Mouse (Mus musculus): ENCODE results near the gene Znrf1. TPM values are rescaled to one million over a fixed set of nuclear protein-coding genes. Genes with fewer than 3 reads are reported as not detected.
A peak's percentile ranks its signal among the peaks of the same experiment; 100 is the strongest.

Znrf1 gene
- total and polyA plus RNA-seq, 3 experiments, result 9.3 to 21.2 (median 9.5) TPM

- no peaks in the 10 kb centered on the region for H3K79me2 ChIP-seq (replicated peaks; ENCODE audit: control insufficient read depth, extremely low read depth, insufficient read depth, poor library complexity, severe bottlenecking)
- no peak overlapping the region for H3K4me2 ChIP-seq (ENCODE audit: insufficient read depth, low read depth, poor library complexity, severe bottlenecking)
- no peaks in the 10 kb centered on the region for H3K36me3 ChIP-seq (replicated peaks in 1 of 2; ENCODE audit: control insufficient read depth in 1 of 2, insufficient read depth in 1 of 2, low read length in 1 of 2)
- no peak overlapping the region for H3K9ac ChIP-seq (ENCODE audit: insufficient read depth, low read depth)
- DNase-seq (ENCODE audit: extremely low read depth), result no peak
- in situ Hi-C loops (cut with MboI; ENCODE audit: low pct_ligation_motif_present, low pct_unique_long_range_greater_than_20kb, low sequenced_read_pairs) (loop anchor here (5.0 kb wide), 1 partner anchor 94 kb away; no protein-coding TSS in a partner anchor), dilution Hi-C loops (cut with MboI; ENCODE audit: extremely low pct_ligation_motif_present, extremely low pct_unique_long_range_greater_than_20kb, low sequenced_read_pairs) (no loop called here)
- no peaks in the 10 kb centered on the region for H3K27me3 ChIP-seq (replicated peaks)
- no peaks in the 10 kb centered on the region for H3K9me3 ChIP-seq (replicated peaks; ENCODE audit: low read length)
- no peak overlapping the region for H3K27ac ChIP-seq (ENCODE audit: insufficient read depth, low read depth)
- H3K4me3 ChIP-seq (replicated peaks in 1 of 3; ENCODE audit: low read depth in 2 of 3, low read length in 2 of 3, poor library complexity in 1 of 3), result no peak overlapping the region
- no peak for TF ChIP-seq UBTF (IDR thresholded peaks at IDR 0.05; ENCODE audit: low read depth, low read length)
- no peak for TF ChIP-seq USF2 (conservative IDR thresholded peaks at IDR 0.05; ENCODE audit: low read depth, low read length)
- no peak for TF ChIP-seq MYC (IDR thresholded peaks at IDR 0.05; ENCODE audit: low read depth, low read length)
- TF ChIP-seq JUND (conservative IDR thresholded peaks at IDR 0.05; ENCODE audit: low read depth, low read length), result no peak
- TF ChIP-seq MXI1 (IDR thresholded peaks at IDR 0.05; ENCODE audit: low read depth, low read length), result no peak
- no peak for TF ChIP-seq ELF1 (IDR thresholded peaks at IDR 0.05; ENCODE audit: low read depth, low read length)
- TF ChIP-seq ZNF384 (IDR thresholded peaks at IDR 0.05; ENCODE audit: low read depth, low read length), result no peak
- TF ChIP-seq KAT2A (IDR thresholded peaks at IDR 0.05; ENCODE audit: insufficient replicate concordance, low read length), result no peak
- H3K4me1 ChIP-seq (ENCODE audit: control insufficient read depth in 1 of 2, insufficient read depth in 2 of 2), result peaks cover 0 to 16% of the 10 kb centered on the region in 2 experiments; a peak in 2 of 4 replicates
Measured at GRCm38 (mm10) chr8:111533503-111533902, 2.4 kb upstream of the Znrf1 start.

- dilution Hi-C loops (cut with MboI; ENCODE audit: extremely low pct_ligation_motif_present, extremely low pct_unique_long_range_greater_than_20kb, low sequenced_read_pairs), result no loop called here
- Histone ChIP-seq H3K9me3 (replicated peaks; ENCODE audit: low read length) (no peaks in the 10 kb centered on the region), H3K27me3 (replicated peaks) (no peaks in the 10 kb centered on the region), H3K4me3 (replicated peaks in 1 of 3; ENCODE audit: low read depth in 2 of 3, low read length in 2 of 3, poor library complexity in 1 of 3) (no peak overlapping the region), H3K27ac (ENCODE audit: insufficient read depth, low read depth) (no peak overlapping the region), H3K79me2 (replicated peaks; ENCODE audit: control insufficient read depth, extremely low read depth, insufficient read depth, poor library complexity, severe bottlenecking) (no peaks in the 10 kb centered on the region), H3K36me3 (replicated peaks in 1 of 2; ENCODE audit: control insufficient read depth in 1 of 2, insufficient read depth in 1 of 2, low read length in 1 of 2) (no peaks in the 10 kb centered on the region), H3K9ac (ENCODE audit: insufficient read depth, low read depth) (peak overlapping the region; percentile 89; the same call in 1 of the 2 replicates), H3K4me1 (ENCODE audit: control insufficient read depth in 1 of 2, insufficient read depth in 2 of 2) (peaks cover 0 to 36% of the 10 kb centered on the region in 2 experiments; a peak in 2 of 4 replicates), H3K4me2 (ENCODE audit: insufficient read depth, low read depth, poor library complexity, severe bottlenecking) (peak overlapping the region; percentile 76)
- TF ChIP-seq NELFE (IDR thresholded peaks at IDR 0.05; ENCODE audit: low read depth, low read length), result no peak
- no peak for TF ChIP-seq GABPA (IDR thresholded peaks at IDR 0.05; ENCODE audit: insufficient replicate concordance, low read depth, low read length)
- no peak for TF ChIP-seq ZNF384 (IDR thresholded peaks at IDR 0.05; ENCODE audit: low read depth, low read length)
- TF ChIP-seq E2F4 (IDR thresholded peaks at IDR 0.05; ENCODE audit: insufficient replicate concordance, low read depth, low read length), result no peak
- TF ChIP-seq ZMIZ1 (IDR thresholded peaks at IDR 0.05; ENCODE audit: low read depth, low read length), result no peak
- no peak for TF ChIP-seq MXI1 (IDR thresholded peaks at IDR 0.05; ENCODE audit: low read depth, low read length)
- no peak for TF ChIP-seq MYC (IDR thresholded peaks at IDR 0.05; ENCODE audit: low read depth, low read length)
- no peak for TF ChIP-seq POLR2AphosphoS2 (IDR thresholded peaks at IDR 0.05; ENCODE audit: low read depth, low read length)
- no peak for TF ChIP-seq HCFC1 (IDR thresholded peaks at IDR 0.05; ENCODE audit: low read depth, low read length)
- TF ChIP-seq EP300 (IDR thresholded peaks at IDR 0.05; ENCODE audit: low read length), result no peak
- no peak for TF ChIP-seq RCOR1 (conservative IDR thresholded peaks at IDR 0.05; ENCODE audit: low read depth, low read length)
- in situ Hi-C loops (cut with MboI; ENCODE audit: low pct_ligation_motif_present, low pct_unique_long_range_greater_than_20kb, low sequenced_read_pairs), result no loop called here
- no peak for DNase-seq (ENCODE audit: extremely low read depth)
Measured at GRCm38 (mm10) chr8:111535491-111535890, 406 bp upstream of the Znrf1 start.
